Mouse (Mus musculus): ENCODE measurements at regions not wholly inside any gene's neighbourhood (a gene's known extent, or its start where the extent isn't known, plus 50 kb on each side); places are given as distances from the start of the nearest gene placed in this dataset.
A peak's percentile ranks its signal among the peaks of the same experiment; 100 is the strongest.

- no peak for ATAC-seq (replicated peaks in 1 of 2; ENCODE audit: insufficient read depth in 1 of 2, low FRiP score in 2 of 2, low TSS enrichment in 1 of 2, low read depth in 1 of 2, poor library complexity in 2 of 2, severe bottlenecking in 2 of 2)
These were observed 121.0 kb upstream of the Thy1 start for GRCm38 (mm10) chr9:43922231-43922630.

GRCm38 (mm10) chr9:43923088-43923487 lies 120.1 kb upstream of the Thy1 start:
- ATAC-seq (replicated peaks in 1 of 2; ENCODE audit: insufficient read depth in 1 of 2, low FRiP score in 2 of 2, low TSS enrichment in 1 of 2, low read depth in 1 of 2, poor library complexity in 2 of 2, severe bottlenecking in 2 of 2): no peak

GRCm38 (mm10) chr9:43924795-43925194 lies 118.4 kb upstream of the Thy1 start:
- ATAC-seq (replicated peaks in 1 of 2; ENCODE audit: insufficient read depth in 1 of 2, low FRiP score in 2 of 2, low TSS enrichment in 1 of 2, low read depth in 1 of 2, poor library complexity in 2 of 2, severe bottlenecking in 2 of 2): no peak

- ATAC-seq (replicated peaks in 1 of 2; ENCODE audit: insufficient read depth in 1 of 2, low FRiP score in 2 of 2, low TSS enrichment in 1 of 2, low read depth in 1 of 2, poor library complexity in 2 of 2, severe bottlenecking in 2 of 2): no peak
These were observed 113.7 kb upstream of the Thy1 start for GRCm38 (mm10) chr9:43929312-43930036.

GRCm38 (mm10) chr9:43930037-43930404 lies 113.2 kb upstream of the Thy1 start:
- no peak for ATAC-seq (replicated peaks in 1 of 2; ENCODE audit: insufficient read depth in 1 of 2, low FRiP score in 2 of 2, low TSS enrichment in 1 of 2, low read depth in 1 of 2, poor library complexity in 2 of 2, severe bottlenecking in 2 of 2)

GRCm38 (mm10) chr9:43930476-43930875 lies 112.7 kb upstream of the Thy1 start:
- no peak for ATAC-seq (replicated peaks in 1 of 2; ENCODE audit: insufficient read depth in 1 of 2, low FRiP score in 2 of 2, low TSS enrichment in 1 of 2, low read depth in 1 of 2, poor library complexity in 2 of 2, severe bottlenecking in 2 of 2)

GRCm38 (mm10) chr9:43934012-43934690 lies 109.0 kb upstream of the Thy1 start:
- no peak for ATAC-seq (replicated peaks in 1 of 2; ENCODE audit: insufficient read depth in 1 of 2, low FRiP score in 2 of 2, low TSS enrichment in 1 of 2, low read depth in 1 of 2, poor library complexity in 2 of 2, severe bottlenecking in 2 of 2)

GRCm38 (mm10) chr9:43934691-43935064 lies 108.5 kb upstream of the Thy1 start:
- no peak for ATAC-seq (replicated peaks in 1 of 2; ENCODE audit: insufficient read depth in 1 of 2, low FRiP score in 2 of 2, low TSS enrichment in 1 of 2, low read depth in 1 of 2, poor library complexity in 2 of 2, severe bottlenecking in 2 of 2)

GRCm38 (mm10) chr9:43939336-43939735 lies 103.8 kb upstream of the Thy1 start:
- ATAC-seq (replicated peaks in 1 of 2; ENCODE audit: insufficient read depth in 1 of 2, low FRiP score in 2 of 2, low TSS enrichment in 1 of 2, low read depth in 1 of 2, poor library complexity in 2 of 2, severe bottlenecking in 2 of 2): no peak

- no peak for ATAC-seq (replicated peaks in 1 of 2; ENCODE audit: insufficient read depth in 1 of 2, low FRiP score in 2 of 2, low TSS enrichment in 1 of 2, low read depth in 1 of 2, poor library complexity in 2 of 2, severe bottlenecking in 2 of 2)
These were observed 101.0 kb upstream of the Thy1 start for GRCm38 (mm10) chr9:43942147-43942546.

- ATAC-seq (replicated peaks in 1 of 2; ENCODE audit: insufficient read depth in 1 of 2, low FRiP score in 2 of 2, low TSS enrichment in 1 of 2, low read depth in 1 of 2, poor library complexity in 2 of 2, severe bottlenecking in 2 of 2): no peak
These were observed 99.7 kb upstream of the Thy1 start for GRCm38 (mm10) chr9:43943522-43943921.

- no peak for ATAC-seq (replicated peaks in 1 of 2; ENCODE audit: insufficient read depth in 1 of 2, low FRiP score in 2 of 2, low TSS enrichment in 1 of 2, low read depth in 1 of 2, poor library complexity in 2 of 2, severe bottlenecking in 2 of 2)
These were observed 98.1 kb upstream of the Thy1 start for GRCm38 (mm10) chr9:43944816-43945741.

GRCm38 (mm10) chr9:43945997-43946649 lies 97.1 kb upstream of the Thy1 start:
- no peak for ATAC-seq (replicated peaks in 1 of 2; ENCODE audit: insufficient read depth in 1 of 2, low FRiP score in 2 of 2, low TSS enrichment in 1 of 2, low read depth in 1 of 2, poor library complexity in 2 of 2, severe bottlenecking in 2 of 2)

GRCm38 (mm10) chr9:43947089-43947488 lies 96.1 kb upstream of the Thy1 start:
- no peak for ATAC-seq (replicated peaks in 1 of 2; ENCODE audit: insufficient read depth in 1 of 2, low FRiP score in 2 of 2, low TSS enrichment in 1 of 2, low read depth in 1 of 2, poor library complexity in 2 of 2, severe bottlenecking in 2 of 2)

GRCm38 (mm10) chr9:43947490-43948150 lies 95.6 kb upstream of the Thy1 start:
- ATAC-seq (replicated peaks in 1 of 2; ENCODE audit: insufficient read depth in 1 of 2, low FRiP score in 2 of 2, low TSS enrichment in 1 of 2, low read depth in 1 of 2, poor library complexity in 2 of 2, severe bottlenecking in 2 of 2): no peak

GRCm38 (mm10) chr9:43953128-43953527 lies 90.1 kb upstream of the Thy1 start:
- ATAC-seq (replicated peaks in 1 of 2; ENCODE audit: insufficient read depth in 1 of 2, low FRiP score in 2 of 2, low TSS enrichment in 1 of 2, low read depth in 1 of 2, poor library complexity in 2 of 2, severe bottlenecking in 2 of 2): no peak

- peak in 1 of 2 experiments; percentile 42; a peak in 2 of 4 replicates for ATAC-seq (replicated peaks in 1 of 2; ENCODE audit: insufficient read depth in 1 of 2, low FRiP score in 2 of 2, low TSS enrichment in 1 of 2, low read depth in 1 of 2, poor library complexity in 2 of 2, severe bottlenecking in 2 of 2)
These were observed 83.6 kb upstream of the Thy1 start for GRCm38 (mm10) chr9:43959541-43959940.
